Comparison of ENCODE assay signal across 8 mouse cellular contexts in genomic region chr15:87545130-87545642, GRCm38 (mm10). TPM values are rescaled to one million over a fixed set of nuclear protein-coding genes. Genes with fewer than 3 reads are reported as not detected.
DNase-seq lines count a peak whose midpoint lies in the region; ATAC-seq and TF ChIP-seq lines count a peak whose summit lies in the region.

No protein-coding gene starts in this region.

- DNase-seq in cerebellum, adult 2 months: peak in 1 of 2 experiments; percentile 53
- DNase-seq in cerebellum, postnatal 4 days (ENCODE audit: low spot score in 2 of 2): no peak
- no peak for DNase-seq in liver, embryonic 11.5 days (ENCODE audit: low spot score)
- DNase-seq in liver, postnatal 0 days: no peak
- DNase-seq in natural killer cell, adult 2 months (ENCODE audit: low spot score in 2 of 2): no peak
- DNase-seq in adrenal gland, postnatal 14 days: no peak

- H3K4me1 ChIP-seq in cerebellum, adult 2 months (ENCODE audit: control insufficient read depth, insufficient read depth, low read length): peaks cover 14% of the 10 kb centered on the region
- H3K4me1 ChIP-seq in liver, embryonic 11.5 days (replicated peaks; ENCODE audit: control insufficient read depth, insufficient read depth, low read length): no peaks in the 10 kb centered on the region
- no peaks in the 10 kb centered on the region for H3K4me1 ChIP-seq in liver, postnatal 0 days (ENCODE audit: insufficient read depth)
- peaks cover 5% of the 10 kb centered on the region; the same call in 1 of the 2 replicates for H3K4me1 ChIP-seq in intestine, embryonic 15.5 days (replicated peaks)
- H3K4me1 ChIP-seq in neural tube, embryonic 15.5 days: peaks cover 51% of the 10 kb centered on the region

- H3K27me3 ChIP-seq in cerebellum, adult 2 months (ENCODE audit: control insufficient read depth, insufficient read depth, low read length): no peaks in the 10 kb centered on the region
- peaks cover 60% of the 10 kb centered on the region for H3K27me3 ChIP-seq in liver, embryonic 11.5 days (replicated peaks; ENCODE audit: control insufficient read depth, insufficient read depth, low read length)
- peaks cover 50% of the 10 kb centered on the region for H3K27me3 ChIP-seq in liver, postnatal 0 days (ENCODE audit: insufficient read depth, low read length)
- peaks cover 77% of the 10 kb centered on the region for H3K27me3 ChIP-seq in intestine, embryonic 15.5 days (replicated peaks)
- 0 out of 2 replicates have a peak, but pooled peaks cover 4% of the 10 kb centered on the region for H3K27me3 ChIP-seq in neural tube, embryonic 15.5 days (replicated peaks)

- no peaks in the 10 kb centered on the region for H3K9me3 ChIP-seq in liver, embryonic 11.5 days (ENCODE audit: control insufficient read depth, low read length)
- H3K9me3 ChIP-seq in liver, postnatal 0 days (ENCODE audit: low read length): no peaks in the 10 kb centered on the region
- H3K9me3 ChIP-seq in intestine, embryonic 15.5 days: no peaks in the 10 kb centered on the region
- no peaks in the 10 kb centered on the region for H3K9me3 ChIP-seq in neural tube, embryonic 15.5 days (replicated peaks)

- no peaks in the 10 kb centered on the region for H3K36me3 ChIP-seq in liver, embryonic 11.5 days (ENCODE audit: control insufficient read depth, insufficient read depth, low read length)
- H3K36me3 ChIP-seq in liver, postnatal 0 days (replicated peaks; ENCODE audit: insufficient read depth, low read length): no peaks in the 10 kb centered on the region
- no peaks in the 10 kb centered on the region for H3K36me3 ChIP-seq in intestine, embryonic 15.5 days
- H3K36me3 ChIP-seq in neural tube, embryonic 15.5 days: no peaks in the 10 kb centered on the region

- H3K27ac ChIP-seq in cerebellum, adult 2 months (ENCODE audit: insufficient read depth, low read length): peak overlapping the region; percentile 94
- H3K27ac ChIP-seq in liver, embryonic 11.5 days (ENCODE audit: low read depth, low read length): no peak overlapping the region
- no peak overlapping the region for H3K27ac ChIP-seq in liver, postnatal 0 days (ENCODE audit: low read depth)
- H3K27ac ChIP-seq in intestine, embryonic 15.5 days: no peak overlapping the region
- peak overlapping the region; percentile 86 for H3K27ac ChIP-seq in neural tube, embryonic 15.5 days (replicated peaks)

- WGBS in cerebellum, adult 2 months: 2% methylated on average over 18 of the region's 18 CpGs
- WGBS in liver, embryonic 11.5 days: 15% methylated on average over 18 of the region's 18 CpGs
- 9% methylated on average over 18 of the region's 18 CpGs for WGBS in liver, postnatal 0 days (ENCODE audit: insufficient replicate concordance)
- WGBS in intestine, embryonic 15.5 days: 12% methylated on average over 18 of the region's 18 CpGs
- WGBS in neural tube, embryonic 15.5 days: 2% methylated on average over 18 of the region's 18 CpGs

- no peak for TF ChIP-seq CTCF in cerebellum, adult 2 months (IDR thresholded peaks at IDR 0.05; ENCODE audit: borderline replicate concordance, insufficient read depth, low read depth, low read length)
- TF ChIP-seq CTCF in liver, postnatal 0 days (IDR thresholded peaks at IDR 0.05; ENCODE audit: low read depth): no peak

- peak overlapping the region; percentile 94 for H3K4me3 ChIP-seq in cerebellum, adult 2 months (replicated peaks; ENCODE audit: insufficient read depth, low read depth, low read length)
- H3K4me3 ChIP-seq in liver, embryonic 11.5 days (ENCODE audit: low read depth, low read length): peak overlapping the region; percentile 40; the same call in 1 of the 2 replicates
- no peak overlapping the region for H3K4me3 ChIP-seq in liver, postnatal 0 days (ENCODE audit: low read depth, low read length)
- H3K4me3 ChIP-seq in intestine, embryonic 15.5 days (replicated peaks): peak overlapping the region; percentile 46
- peak overlapping the region; percentile 78 for H3K4me3 ChIP-seq in neural tube, embryonic 15.5 days (replicated peaks)

- no peak for TF ChIP-seq POLR2A in cerebellum, adult 2 months (IDR thresholded peaks at IDR 0.05; ENCODE audit: borderline replicate concordance, insufficient read depth, low read length)

- no peak overlapping the region for H3K9ac ChIP-seq in liver, embryonic 11.5 days (ENCODE audit: low read depth, low read length)
- no peak overlapping the region for H3K9ac ChIP-seq in liver, postnatal 0 days (replicated peaks)
- H3K9ac ChIP-seq in intestine, embryonic 15.5 days: peak overlapping the region; percentile 44; the same call in 1 of the 2 replicates
- peak overlapping the region; percentile 83 for H3K9ac ChIP-seq in neural tube, embryonic 15.5 days (replicated peaks)

- ATAC-seq in liver, embryonic 11.5 days (replicated peaks; ENCODE audit: low FRiP score): no peak
- no peak for ATAC-seq in liver, postnatal 0 days
- no peak for ATAC-seq in intestine, embryonic 15.5 days
- ATAC-seq in neural tube, embryonic 15.5 days (ENCODE audit: low FRiP score): no peak

- peak overlapping the region; percentile 69 for H3K4me2 ChIP-seq in liver, embryonic 11.5 days
- H3K4me2 ChIP-seq in liver, postnatal 0 days (ENCODE audit: low read depth, low read length): no peak overlapping the region
- H3K4me2 ChIP-seq in intestine, embryonic 15.5 days (replicated peaks): peak overlapping the region; percentile 92
- peak overlapping the region; percentile 72 for H3K4me2 ChIP-seq in neural tube, embryonic 15.5 days

- no peak for TF ChIP-seq EP300 in liver, postnatal 0 days (IDR thresholded peaks at IDR 0.05; ENCODE audit: low read depth)

RNA-seq across cellular contexts. Expression of gene Fam19a5, which starts 1.1 kb away (rescaled TPM):
- 95.4 and 101 TPM in 2 replicates for polyA plus RNA-seq in cerebellum, adult 2 months (2012; rRNA removed)
- 0.39 and 0.58 TPM in 2 replicates for polyA plus RNA-seq in liver, embryonic 11.5 days (2014; fragmentation: Nextera tagmentation; extraction: Ambion mirVana)
- 0.04 TPM in 1 of 2 replicates, not detected in the other for polyA plus RNA-seq in liver, postnatal 0 days (2015; fragmentation: Nextera tagmentation; extraction: Ambion mirVana)
- polyA plus RNA-seq in intestine, embryonic 15.5 days (2015; fragmentation: Nextera tagmentation; extraction: Ambion mirVana): 2.4 and 2.6 TPM in 2 replicates
- 26.5 and 30.1 TPM in 2 replicates for polyA plus RNA-seq in neural tube, embryonic 15.5 days (2015; fragmentation: Nextera tagmentation; extraction: Ambion mirVana)
- 6.3 and 7.3 TPM in 2 replicates for total RNA-seq in adrenal gland, postnatal 14 days (2021)

Comparison
In these comparisons a context has a peak if more than half of its experiments do, and no peak if none do; other contexts are left out.
1. H3K27ac ChIP-seq: peak in cerebellum, adult 2 months (single experiment) and neural tube, embryonic 15.5 days (single experiment); none in liver, embryonic 11.5 days (single experiment), liver, postnatal 0 days (single experiment) and intestine, embryonic 15.5 days (single experiment).
2. H3K9ac ChIP-seq: peak in intestine, embryonic 15.5 days (single experiment) and neural tube, embryonic 15.5 days (single experiment); none in liver, embryonic 11.5 days (single experiment) and liver, postnatal 0 days (single experiment).